Mouse (Mus musculus) effector memory CD4-positive, alpha-beta T cell, adult 7 months (primary cell): ENCODE results near the gene Parg. TPM values are rescaled to one million over a fixed set of nuclear protein-coding genes. Genes with fewer than 3 reads are reported as not detected.

Experiments used
- polyA plus RNA-seq: library from polyadenylated mRNA; unstranded; fragments of 100-300 nt; shearing (Covaris generic); gene quantifications from one replicate; pipeline ENCODE4 v1.2.1, GENCODE M21; 2017

Gene Parg
- polyA plus RNA-seq: 66.5 TPM

GRCm38 (mm10) chr14:32201791-32202451 is at the start of gene Parg, which contains the start of gene Timm23:
Gene Parg, plus strand, starts transcription at chr14:32201949.
Gene Timm23, minus strand, starts transcription at chr14:32201898.

GRCm38 (mm10) chr14:32159690-32160246 is 42.0 kb upstream of the Parg start, which contains the start of gene Ncoa4:
Gene Ncoa4, plus strand, starts transcription at chr14:32159865.

GRCm38 (mm10) chr14:32321732-32322685 is 120.3 kb downstream of the Parg start, which contains the start of gene Ogdhl:
Gene Ogdhl, plus strand, starts transcription at chr14:32322019.

Other genes starting within 250 kb of the Parg start
- not detected for gene Galnt15, start 173.0 kb upstream of the Parg start, polyA plus RNA-seq
- 12.7 TPM for gene Oxnad1, start 116.6 kb upstream of the Parg start, polyA plus RNA-seq
- gene Dph3, start 116.2 kb upstream of the Parg start, polyA plus RNA-seq: 143 TPM
- not detected for gene Msmb, start 59.9 kb upstream of the Parg start, polyA plus RNA-seq
- 71.2 TPM for gene Ncoa4, start 42.1 kb upstream of the Parg start, polyA plus RNA-seq
- 188 TPM for gene Timm23, start 51 bp upstream of the Parg start, polyA plus RNA-seq
- 0.43 TPM for gene Ogdhl, start 120.1 kb downstream of the Parg start, polyA plus RNA-seq
- gene 1700024G13Rik, start 186.4 kb downstream of the Parg start, polyA plus RNA-seq: not detected